Mouse (Mus musculus): Measurements from ENCODE around the gene Fbxw21. TPM values are rescaled to one million over a fixed set of nuclear protein-coding genes. Genes with fewer than 3 reads are reported as not detected.
A peak's percentile ranks its signal among the peaks of the same experiment; 100 is the strongest.

Fbxw21 gene
- polyA plus RNA-seq, 1 experiment: not detected

- H3K27ac ChIP-seq (ENCODE audit: insufficient read depth, low read depth, low read length): peak overlapping the region; percentile 90
- no peaks in the 10 kb centered on the region for H3K27me3 ChIP-seq (replicated peaks; ENCODE audit: control insufficient read depth, insufficient read depth, low read length)
- no peak for TF ChIP-seq POLR2A (IDR thresholded peaks at IDR 0.05; ENCODE audit: low read depth, low read length)
- no peak for TF ChIP-seq CTCF (conservative IDR thresholded peaks at IDR 0.05; ENCODE audit: insufficient read depth, insufficient read length, low read depth, low read length)
- no peaks in the 10 kb centered on the region for H3K36me3 ChIP-seq (ENCODE audit: control insufficient read depth, insufficient read depth, low read length)
- H3K4me1 ChIP-seq (ENCODE audit: control insufficient read depth, insufficient read depth, low read length): peaks cover 23% of the 10 kb centered on the region
- H3K4me3 ChIP-seq (ENCODE audit: insufficient read depth, low read depth, low read length): no peak overlapping the region
- DNase-seq: peak; percentile 49
- 40% methylated on average over 5 of the region's 5 CpGs for WGBS
These were observed 64.0 kb downstream of the Fbxw21 start for GRCm38 (mm10) chr9:109097831-109098230.

- no peak for DNase-seq
- WGBS: 40% methylated on average over 6 of the region's 6 CpGs
- Histone ChIP-seq H3K4me1 (ENCODE audit: control insufficient read depth, insufficient read depth, low read length) (peaks cover 23% of the 10 kb centered on the region), H3K27me3 (replicated peaks; ENCODE audit: control insufficient read depth, insufficient read depth, low read length) (no peaks in the 10 kb centered on the region), H3K36me3 (ENCODE audit: control insufficient read depth, insufficient read depth, low read length) (no peaks in the 10 kb centered on the region), H3K27ac (ENCODE audit: insufficient read depth, low read depth, low read length) (peak overlapping the region; percentile 58), H3K4me3 (ENCODE audit: insufficient read depth, low read depth, low read length) (0 out of 2 replicates have a peak overlapping the region, but pooled peaks have one; percentile 5)
- no peak for TF ChIP-seq CTCF (conservative IDR thresholded peaks at IDR 0.05; ENCODE audit: insufficient read depth, insufficient read length, low read depth, low read length)
- TF ChIP-seq POLR2A (IDR thresholded peaks at IDR 0.05; ENCODE audit: low read depth, low read length): no peak
These were observed 64.5 kb downstream of the Fbxw21 start for GRCm38 (mm10) chr9:109097291-109097690.

GRCm38 (mm10) chr9:109096856-109097255, 65.0 kb downstream of the Fbxw21 start:
- H3K27me3 ChIP-seq (replicated peaks; ENCODE audit: control insufficient read depth, insufficient read depth, low read length): no peaks in the 10 kb centered on the region
- WGBS: 45% methylated on average over 6 of the region's 6 CpGs
- H3K27ac ChIP-seq (ENCODE audit: insufficient read depth, low read depth, low read length): peak overlapping the region; percentile 89
- H3K36me3 ChIP-seq (ENCODE audit: control insufficient read depth, insufficient read depth, low read length): no peaks in the 10 kb centered on the region
- peaks cover 23% of the 10 kb centered on the region for H3K4me1 ChIP-seq (ENCODE audit: control insufficient read depth, insufficient read depth, low read length)
- peak overlapping the region; percentile 5; the same call in 1 of the 2 replicates for H3K4me3 ChIP-seq (ENCODE audit: insufficient read depth, low read depth, low read length)
- TF ChIP-seq CTCF (conservative IDR thresholded peaks at IDR 0.05; ENCODE audit: insufficient read depth, insufficient read length, low read depth, low read length): no peak
- no peak for TF ChIP-seq POLR2A (IDR thresholded peaks at IDR 0.05; ENCODE audit: low read depth, low read length)
- DNase-seq: no peak

- peaks cover 23% of the 10 kb centered on the region for H3K4me1 ChIP-seq (ENCODE audit: control insufficient read depth, insufficient read depth, low read length)
- DNase-seq: no peak
- TF ChIP-seq POLR2A (IDR thresholded peaks at IDR 0.05; ENCODE audit: low read depth, low read length) (no peak), CTCF (conservative IDR thresholded peaks at IDR 0.05; ENCODE audit: insufficient read depth, insufficient read length, low read depth, low read length) (no peak)
- WGBS: 48% methylated on average over 9 of the region's 9 CpGs
- H3K27ac ChIP-seq (ENCODE audit: insufficient read depth, low read depth, low read length): peak overlapping the region; percentile 89
- no peaks in the 10 kb centered on the region for H3K27me3 ChIP-seq (replicated peaks; ENCODE audit: control insufficient read depth, insufficient read depth, low read length)
- peak overlapping the region; percentile 83 for H3K4me3 ChIP-seq (ENCODE audit: insufficient read depth, low read depth, low read length)
- H3K36me3 ChIP-seq (ENCODE audit: control insufficient read depth, insufficient read depth, low read length): no peaks in the 10 kb centered on the region
These were observed 65.6 kb downstream of the Fbxw21 start for GRCm38 (mm10) chr9:109096251-109096661.

- WGBS: under 1% methylated on average over 102 of the region's 102 CpGs
- Histone ChIP-seq H3K36me3 (ENCODE audit: control insufficient read depth, insufficient read depth, low read length) (no peaks in the 10 kb centered on the region), H3K27ac (ENCODE audit: insufficient read depth, low read depth, low read length) (peak within 1 kb of the TSS; percentile 89), H3K4me3 (ENCODE audit: insufficient read depth, low read depth, low read length) (peak within 1 kb of the TSS; percentile 83), H3K27me3 (replicated peaks; ENCODE audit: control insufficient read depth, insufficient read depth, low read length) (no peaks in the 10 kb centered on the region), H3K4me1 (ENCODE audit: control insufficient read depth, insufficient read depth, low read length) (peaks cover 23% of the 10 kb centered on the region)
- peak; percentile 74 for DNase-seq
- no peak for TF ChIP-seq CTCF (conservative IDR thresholded peaks at IDR 0.05; ENCODE audit: insufficient read depth, insufficient read length, low read depth, low read length)
- TF ChIP-seq POLR2A (IDR thresholded peaks at IDR 0.05; ENCODE audit: low read depth, low read length): peak; percentile 25
These were observed 66.5 kb downstream of the Fbxw21 start, which contains the start of gene Plxnb1 for GRCm38 (mm10) chr9:109095137-109095982. Gene Plxnb1, plus strand, starts transcription at chr9:109095389.

GRCm38 (mm10) chr9:109094553-109095136, 67.2 kb downstream of the Fbxw21 start:
- peak; percentile 57 for DNase-seq
- WGBS: 5% methylated on average over 21 of the region's 21 CpGs

More at GRCm38 (mm10) chr9:109094553-109095136, 67.2 kb downstream of the Fbxw21 start:
- Histone ChIP-seq H3K36me3 (ENCODE audit: control insufficient read depth, insufficient read depth, low read length) (no peaks in the 10 kb centered on the region), H3K27ac (ENCODE audit: insufficient read depth, low read depth, low read length) (peak overlapping the region; percentile 83), H3K4me1 (ENCODE audit: control insufficient read depth, insufficient read depth, low read length) (peaks cover 23% of the 10 kb centered on the region), H3K27me3 (replicated peaks; ENCODE audit: control insufficient read depth, insufficient read depth, low read length) (no peaks in the 10 kb centered on the region), H3K4me3 (ENCODE audit: insufficient read depth, low read depth, low read length) (peak overlapping the region; percentile 83)
- TF ChIP-seq POLR2A (IDR thresholded peaks at IDR 0.05; ENCODE audit: low read depth, low read length) (no peak), CTCF (conservative IDR thresholded peaks at IDR 0.05; ENCODE audit: insufficient read depth, insufficient read length, low read depth, low read length) (no peak)
